Mouse (Mus musculus): ENCODE data around the gene 4933434E20Rik. TPM values are rescaled to one million over a fixed set of nuclear protein-coding genes. Genes with fewer than 3 reads are reported as not detected.

The 4933434E20Rik gene
- polyA plus RNA-seq (2014; fragmentation: Nextera tagmentation; extraction: Ambion mirVana) = 158 and 165 TPM in 2 replicates

DNA sequence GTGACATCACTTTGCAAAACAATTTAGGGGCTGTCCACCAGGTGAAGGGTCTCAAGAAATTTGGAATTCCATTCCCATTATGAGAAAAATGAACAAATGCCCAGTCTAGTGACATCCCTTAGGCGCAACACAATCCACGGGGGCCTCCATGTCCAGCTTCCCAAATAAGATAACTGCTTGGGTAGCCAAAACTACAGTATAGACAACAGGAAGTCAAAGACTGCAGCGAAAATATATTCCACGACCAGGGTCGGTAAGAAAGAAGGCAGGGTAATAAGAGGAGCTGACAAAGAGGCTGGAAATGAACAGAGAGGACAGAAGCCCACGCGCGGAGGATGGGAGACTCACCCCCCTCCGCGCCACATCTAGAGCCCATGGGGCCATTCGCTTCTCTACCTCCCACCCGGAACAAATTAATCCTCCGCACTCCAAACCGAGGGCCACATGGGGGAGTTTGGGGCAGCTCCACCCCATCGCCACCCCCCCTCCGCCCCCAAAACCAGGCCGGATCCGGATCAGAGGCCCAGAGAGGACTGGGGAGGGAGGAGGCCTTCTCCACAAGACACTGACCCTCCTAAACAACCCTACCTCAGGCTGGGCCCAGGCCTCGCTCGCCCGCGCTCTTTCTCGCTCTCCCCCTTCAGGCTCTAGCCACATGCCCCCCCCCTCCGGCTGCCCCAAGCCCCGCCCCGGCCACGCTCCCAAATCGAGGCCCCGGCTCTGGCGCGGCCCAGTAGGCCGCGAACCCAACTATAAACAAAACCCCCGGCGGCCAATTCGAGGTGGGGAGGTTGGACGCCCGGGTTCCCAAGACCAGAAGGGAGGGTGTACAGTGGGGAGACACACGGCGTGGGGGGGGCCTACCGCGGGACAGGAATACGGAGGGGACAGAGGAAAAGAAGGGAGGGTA lies at the start of gene 4933434E20Rik:
Gene 4933434E20Rik (plus strand): TSS at position 196 of the 910 bp plus-strand sequence.
- ATAC-seq (replicated peaks; ENCODE audit: insufficient number of reproducible peaks, low FRiP score, low TSS enrichment) = peak; percentile 75
- H3K4me3 ChIP-seq (ENCODE audit: low read depth, low read length) = peak within 1 kb of the TSS; percentile 87
- peaks cover 12% of the 10 kb centered on the region for H3K4me1 ChIP-seq (ENCODE audit: control insufficient read depth, insufficient read depth, low read length)
- peak within 1 kb of the TSS; percentile 98 for H3K9ac ChIP-seq (ENCODE audit: low read depth, low read length)
- peak within 1 kb of the TSS; percentile 59 for H3K4me2 ChIP-seq
- peaks cover 4% of the 10 kb centered on the region; the same call in 1 of the 2 replicates for H3K36me3 ChIP-seq (ENCODE audit: control insufficient read depth, insufficient read depth, low read length)
- no peaks in the 10 kb centered on the region for H3K9me3 ChIP-seq (replicated peaks; ENCODE audit: control insufficient read depth, low read length)
- under 1% methylated on average over 38 of the region's 43 CpGs for WGBS (ENCODE audit: insufficient replicate concordance)
- peak within 1 kb of the TSS; percentile 97 for H3K27ac ChIP-seq (ENCODE audit: low read depth, low read length)
- no peaks in the 10 kb centered on the region for H3K27me3 ChIP-seq (ENCODE audit: control insufficient read depth, insufficient read depth, low read length)

DNA sequence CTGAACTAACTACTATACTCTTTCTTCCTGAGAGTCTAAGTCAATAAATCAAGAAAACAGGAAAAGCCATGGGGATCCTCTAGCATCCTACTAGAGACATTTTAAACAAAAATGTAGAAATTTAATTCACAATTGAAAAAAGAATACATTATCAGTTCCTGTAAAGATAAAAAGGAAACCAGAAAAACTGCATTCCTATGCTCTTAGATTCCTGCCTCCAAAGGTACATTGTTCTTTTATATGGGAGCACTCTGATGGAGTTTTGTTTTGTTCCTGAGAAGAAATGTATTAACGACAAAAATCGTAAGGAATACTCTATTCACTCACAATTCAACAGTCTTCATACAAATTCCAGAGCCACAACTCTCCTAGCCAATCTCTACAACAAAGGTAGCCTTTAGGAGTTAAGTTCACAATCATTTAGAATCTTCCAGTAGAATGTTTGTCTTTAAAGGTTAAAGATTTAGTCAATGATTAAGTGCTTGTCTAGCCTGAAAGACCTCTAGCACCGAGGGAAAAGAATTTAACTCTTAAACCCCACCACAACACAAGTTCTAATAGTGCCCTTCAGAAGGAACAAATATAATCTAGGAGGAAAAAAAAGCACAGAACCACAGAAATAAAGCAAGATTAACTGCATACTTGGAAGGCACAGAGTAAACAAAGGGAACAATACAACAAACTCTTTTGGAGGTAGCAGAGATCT lies 47.2 kb upstream of the 4933434E20Rik start:
- H3K36me3 ChIP-seq (ENCODE audit: control insufficient read depth, insufficient read depth, low read length) = peaks cover 34% of the 10 kb centered on the region
- no peak overlapping the region for H3K9ac ChIP-seq (ENCODE audit: low read depth, low read length)
- no peaks in the 10 kb centered on the region for H3K27me3 ChIP-seq (ENCODE audit: control insufficient read depth, insufficient read depth, low read length)
- no peak overlapping the region for H3K27ac ChIP-seq (ENCODE audit: low read depth, low read length)
- 77% methylated on average over 3 of the region's 3 CpGs for WGBS (ENCODE audit: insufficient replicate concordance)
- no peak for ATAC-seq (replicated peaks; ENCODE audit: insufficient number of reproducible peaks, low FRiP score, low TSS enrichment)
- no peak overlapping the region for H3K4me3 ChIP-seq (ENCODE audit: low read depth, low read length)
- H3K4me1 ChIP-seq (ENCODE audit: control insufficient read depth, insufficient read depth, low read length) = no peaks in the 10 kb centered on the region
- H3K9me3 ChIP-seq (replicated peaks; ENCODE audit: control insufficient read depth, low read length) = no peaks in the 10 kb centered on the region
- no peak overlapping the region for H3K4me2 ChIP-seq

DNA sequence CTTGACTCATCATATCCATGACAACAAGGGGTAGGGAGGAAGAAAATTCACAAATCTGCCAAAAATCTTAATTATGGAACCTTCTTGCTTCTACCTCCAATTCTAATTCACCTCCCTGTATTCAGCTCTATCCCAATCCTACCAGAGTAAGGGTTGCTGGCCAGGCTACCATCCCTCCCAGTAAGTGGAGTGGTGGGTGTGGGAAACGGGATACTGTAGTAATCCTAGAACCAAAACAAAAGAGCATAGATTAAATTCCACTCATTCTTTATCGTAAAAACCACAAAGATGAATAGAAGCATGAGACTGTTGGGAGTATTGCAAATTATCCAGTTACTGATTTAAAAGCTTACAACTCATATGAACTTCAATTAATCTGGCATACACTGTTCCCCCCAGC lies 41.1 kb upstream of the 4933434E20Rik start:
- H3K4me1 ChIP-seq (ENCODE audit: control insufficient read depth, insufficient read depth, low read length) = no peaks in the 10 kb centered on the region
- no peak for ATAC-seq (replicated peaks; ENCODE audit: insufficient number of reproducible peaks, low FRiP score, low TSS enrichment)
- H3K4me3 ChIP-seq (ENCODE audit: low read depth, low read length) = no peak overlapping the region
- no peaks in the 10 kb centered on the region for H3K27me3 ChIP-seq (ENCODE audit: control insufficient read depth, insufficient read depth, low read length)
- WGBS (ENCODE audit: insufficient replicate concordance) = 80% methylated on average over 2 of the region's 2 CpGs
- H3K27ac ChIP-seq (ENCODE audit: low read depth, low read length) = no peak overlapping the region
- no peak overlapping the region for H3K4me2 ChIP-seq
- no peak overlapping the region for H3K9ac ChIP-seq (ENCODE audit: low read depth, low read length)
- peaks cover 55% of the 10 kb centered on the region for H3K36me3 ChIP-seq (ENCODE audit: control insufficient read depth, insufficient read depth, low read length)
- no peaks in the 10 kb centered on the region for H3K9me3 ChIP-seq (replicated peaks; ENCODE audit: control insufficient read depth, low read length)

DNA sequence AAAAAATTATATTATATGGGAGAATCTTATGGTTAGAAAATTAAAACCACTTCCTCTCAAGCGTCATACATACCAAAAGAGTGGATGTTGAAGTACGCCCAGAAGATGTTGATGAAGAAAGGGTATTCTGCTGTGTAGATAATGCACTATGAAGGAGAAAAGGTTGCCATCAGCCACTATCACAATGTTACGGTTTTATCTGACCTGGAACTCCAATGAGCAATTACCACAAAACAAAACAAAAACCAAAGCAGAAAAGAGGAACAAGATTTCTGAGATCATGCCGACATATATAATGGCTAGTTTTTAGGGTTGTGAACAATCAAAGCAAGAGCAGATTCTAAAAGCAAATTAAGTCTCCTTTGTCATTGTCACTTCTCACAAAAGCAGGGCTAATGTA lies 34.8 kb upstream of the 4933434E20Rik start:
- Histone ChIP-seq H3K4me3 (ENCODE audit: low read depth, low read length) (no peak overlapping the region), H3K36me3 (ENCODE audit: control insufficient read depth, insufficient read depth, low read length) (peaks cover 57% of the 10 kb centered on the region), H3K27me3 (ENCODE audit: control insufficient read depth, insufficient read depth, low read length) (no peaks in the 10 kb centered on the region), H3K9me3 (replicated peaks; ENCODE audit: control insufficient read depth, low read length) (no peaks in the 10 kb centered on the region), H3K27ac (ENCODE audit: low read depth, low read length) (no peak overlapping the region), H3K9ac (ENCODE audit: low read depth, low read length) (no peak overlapping the region), H3K4me1 (ENCODE audit: control insufficient read depth, insufficient read depth, low read length) (no peaks in the 10 kb centered on the region), H3K4me2 (no peak overlapping the region)
- 90% methylated on average over 4 of the region's 4 CpGs for WGBS (ENCODE audit: insufficient replicate concordance)
- no peak for ATAC-seq (replicated peaks; ENCODE audit: insufficient number of reproducible peaks, low FRiP score, low TSS enrichment)

DNA sequence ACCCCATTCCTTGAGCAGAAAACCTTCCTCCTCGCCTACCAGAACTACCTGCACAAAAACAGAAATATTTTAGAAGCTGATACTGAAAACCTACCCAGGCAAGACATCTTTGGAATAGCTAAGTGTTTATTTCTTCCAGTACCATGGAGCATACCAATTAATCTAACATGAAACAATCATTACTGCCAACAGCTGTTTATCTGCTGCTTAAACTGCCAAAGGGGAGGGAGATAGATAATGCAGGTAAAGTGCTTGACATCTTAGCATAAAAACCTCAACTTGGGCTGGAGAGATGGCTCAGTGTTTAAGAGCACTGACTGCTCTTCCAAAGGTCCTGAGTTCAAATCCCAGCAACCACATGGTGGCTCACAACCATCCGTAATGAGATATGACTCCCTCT lies 16.8 kb upstream of the 4933434E20Rik start:
- Histone ChIP-seq H3K4me1 (ENCODE audit: control insufficient read depth, insufficient read depth, low read length) (no peaks in the 10 kb centered on the region), H3K9ac (ENCODE audit: low read depth, low read length) (no peak overlapping the region), H3K27me3 (ENCODE audit: control insufficient read depth, insufficient read depth, low read length) (no peaks in the 10 kb centered on the region), H3K4me2 (no peak overlapping the region), H3K9me3 (replicated peaks; ENCODE audit: control insufficient read depth, low read length) (no peaks in the 10 kb centered on the region), H3K36me3 (ENCODE audit: control insufficient read depth, insufficient read depth, low read length) (peaks cover 31% of the 10 kb centered on the region), H3K27ac (ENCODE audit: low read depth, low read length) (no peak overlapping the region), H3K4me3 (ENCODE audit: low read depth, low read length) (no peak overlapping the region)
- no peak for ATAC-seq (replicated peaks; ENCODE audit: insufficient number of reproducible peaks, low FRiP score, low TSS enrichment)
- 91% methylated on average over 2 of the region's 2 CpGs for whole genome bisulfite sequencing (ENCODE audit: insufficient replicate concordance)

DNA sequence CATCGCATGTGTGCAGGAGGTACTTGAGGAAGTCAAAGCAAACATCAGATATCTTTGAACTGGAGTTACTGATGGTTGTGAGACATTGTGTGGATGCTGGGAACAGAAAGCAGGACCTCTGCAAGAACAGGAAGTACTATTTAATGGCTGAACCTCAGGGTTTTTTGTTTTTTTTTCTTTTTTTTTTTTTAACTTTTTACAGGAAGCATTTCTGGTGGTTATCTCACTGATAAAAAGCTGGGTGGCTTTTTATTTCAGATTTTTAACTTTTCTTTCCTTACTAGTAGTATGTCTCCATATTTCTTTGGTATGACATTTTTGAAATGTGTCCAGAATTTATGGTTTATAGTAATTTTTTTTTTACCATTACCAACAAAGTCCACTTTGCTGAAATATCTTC lies 15.2 kb upstream of the 4933434E20Rik start:
- H3K27me3 ChIP-seq (ENCODE audit: control insufficient read depth, insufficient read depth, low read length) = no peaks in the 10 kb centered on the region
- H3K9ac ChIP-seq (ENCODE audit: low read depth, low read length) = no peak overlapping the region
- H3K4me1 ChIP-seq (ENCODE audit: control insufficient read depth, insufficient read depth, low read length) = no peaks in the 10 kb centered on the region
- WGBS (ENCODE audit: insufficient replicate concordance) = 89% methylated on average over 1 of the region's 1 CpGs
- no peak overlapping the region for H3K4me3 ChIP-seq (ENCODE audit: low read depth, low read length)
- no peaks in the 10 kb centered on the region for H3K9me3 ChIP-seq (replicated peaks; ENCODE audit: control insufficient read depth, low read length)
- H3K27ac ChIP-seq (ENCODE audit: low read depth, low read length) = no peak overlapping the region
- ATAC-seq (replicated peaks; ENCODE audit: insufficient number of reproducible peaks, low FRiP score, low TSS enrichment) = no peak
- H3K4me2 ChIP-seq = no peak overlapping the region
- peaks cover 29% of the 10 kb centered on the region for H3K36me3 ChIP-seq (ENCODE audit: control insufficient read depth, insufficient read depth, low read length)

DNA sequence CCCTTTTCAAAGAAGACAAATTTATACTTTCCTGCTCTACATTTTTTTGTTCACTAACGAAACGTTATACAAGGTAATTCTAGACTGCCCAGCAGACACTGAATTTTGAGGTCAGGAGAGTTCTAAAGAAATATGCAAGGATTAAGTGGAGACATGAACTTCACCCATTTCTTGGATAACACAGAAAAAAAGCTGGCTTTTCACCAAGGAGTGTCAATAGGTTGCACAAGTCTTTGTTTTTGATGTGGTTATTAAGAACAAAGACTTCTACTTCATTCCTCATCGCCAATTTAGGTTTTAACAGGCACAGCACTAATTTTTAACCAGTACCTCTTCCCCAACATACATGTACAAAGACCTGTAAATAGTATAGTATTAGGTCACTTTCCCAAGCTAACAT lies 1.7 kb upstream of the 4933434E20Rik start:
- H3K27ac ChIP-seq (ENCODE audit: low read depth, low read length) = no peak overlapping the region
- 83% methylated on average over 3 of the region's 3 CpGs for WGBS (ENCODE audit: insufficient replicate concordance)
- H3K9ac ChIP-seq (ENCODE audit: low read depth, low read length) = no peak overlapping the region
- no peaks in the 10 kb centered on the region for H3K27me3 ChIP-seq (ENCODE audit: control insufficient read depth, insufficient read depth, low read length)
- no peak for ATAC-seq (replicated peaks; ENCODE audit: insufficient number of reproducible peaks, low FRiP score, low TSS enrichment)
- no peak overlapping the region for H3K4me3 ChIP-seq (ENCODE audit: low read depth, low read length)
- no peak overlapping the region for H3K4me2 ChIP-seq
- peaks cover 5% of the 10 kb centered on the region; the same call in 1 of the 2 replicates for H3K36me3 ChIP-seq (ENCODE audit: control insufficient read depth, insufficient read depth, low read length)
- H3K9me3 ChIP-seq (replicated peaks; ENCODE audit: control insufficient read depth, low read length) = no peaks in the 10 kb centered on the region
- H3K4me1 ChIP-seq (ENCODE audit: control insufficient read depth, insufficient read depth, low read length) = peaks cover 12% of the 10 kb centered on the region

DNA sequence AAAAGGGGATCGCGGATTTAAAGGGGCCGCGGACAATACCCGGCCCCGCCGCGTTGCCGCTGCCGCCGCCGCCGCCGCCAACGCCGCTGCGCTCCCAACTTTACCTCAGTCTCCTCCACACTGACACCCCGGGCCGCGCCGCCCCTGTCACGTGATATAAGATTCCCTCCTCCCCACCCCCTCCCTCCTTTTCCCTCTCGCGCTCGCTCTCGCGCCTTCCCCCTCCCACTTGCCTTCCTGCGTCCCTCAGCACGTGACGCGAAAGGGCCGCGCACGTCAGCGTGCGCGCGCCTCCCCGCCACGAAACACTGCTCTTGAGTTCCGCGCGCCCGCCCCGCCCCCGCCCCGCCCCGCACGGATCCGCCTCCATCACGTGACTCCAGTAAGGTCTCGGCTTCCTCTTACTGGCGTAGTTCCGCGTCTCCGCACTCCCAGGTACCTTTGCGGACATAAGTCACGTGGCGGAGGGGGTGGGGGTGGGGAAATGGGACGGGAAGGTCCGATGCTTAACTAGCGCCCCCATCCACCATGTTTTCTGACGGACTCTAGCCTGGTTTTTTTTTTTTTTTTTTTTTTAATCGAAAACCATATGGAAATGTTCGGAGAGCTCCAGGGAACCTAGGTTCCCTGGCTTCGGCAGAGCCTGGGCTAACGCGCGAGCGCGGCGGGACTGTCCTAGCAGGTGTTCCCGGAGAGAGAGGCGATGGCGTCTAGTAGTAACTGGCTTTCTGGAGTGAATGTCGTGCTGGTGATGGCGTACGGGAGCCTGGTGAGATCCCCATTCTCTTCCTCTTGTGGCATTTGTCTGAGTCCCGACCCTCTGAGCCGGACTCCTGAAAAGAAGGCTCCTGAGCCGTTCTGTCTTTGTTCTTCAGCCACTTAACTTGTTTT lies 1.2 kb downstream of the 4933434E20Rik start, which contains the start of gene Ubap2l:
Gene Ubap2l (minus strand): TSS at position 278 of the 891 bp plus-strand sequence.
- under 1% methylated on average over 79 of the region's 81 CpGs for WGBS (ENCODE audit: insufficient replicate concordance)
- H3K4me2 ChIP-seq = peak within 1 kb of the TSS; percentile 79
- H3K27ac ChIP-seq (ENCODE audit: low read depth, low read length) = peak within 1 kb of the TSS; percentile 97
- H3K36me3 ChIP-seq (ENCODE audit: control insufficient read depth, insufficient read depth, low read length) = peaks cover 12% of the 10 kb centered on the region; the same call in 1 of the 2 replicates
- peaks cover 12% of the 10 kb centered on the region for H3K4me1 ChIP-seq (ENCODE audit: control insufficient read depth, insufficient read depth, low read length)
- peak; percentile 95 for ATAC-seq (replicated peaks; ENCODE audit: insufficient number of reproducible peaks, low FRiP score, low TSS enrichment)
- no peaks in the 10 kb centered on the region for H3K9me3 ChIP-seq (replicated peaks; ENCODE audit: control insufficient read depth, low read length)
- H3K27me3 ChIP-seq (ENCODE audit: control insufficient read depth, insufficient read depth, low read length) = no peaks in the 10 kb centered on the region
- H3K4me3 ChIP-seq (ENCODE audit: low read depth, low read length) = peak within 1 kb of the TSS; percentile 87
- peak within 1 kb of the TSS; percentile 98 for H3K9ac ChIP-seq (ENCODE audit: low read depth, low read length)
